ENCODE assay signal across 8 mouse cellular contexts in genomic region chr19:31530616-31531015, GRCm38 (mm10).
DNase-seq lines count a peak whose midpoint lies in the region; ATAC-seq lines count a peak whose summit lies in the region.

No protein-coding gene starts in this region.

- no peak overlapping the region for H3K4me2 ChIP-seq in midbrain, embryonic 14.5 days (ENCODE audit: low read length)
- no peak overlapping the region for H3K4me2 ChIP-seq in midbrain, embryonic 15.5 days
- H3K4me2 ChIP-seq in embryonic facial prominence, embryonic 15.5 days (replicated peaks): no peak overlapping the region
- no peak overlapping the region for H3K4me2 ChIP-seq in stomach, embryonic 14.5 days (replicated peaks; ENCODE audit: low read depth, low read length)
- no peak overlapping the region for H3K4me2 ChIP-seq in forebrain, embryonic 11.5 days (ENCODE audit: low read depth, low read length, severe bottlenecking)

- H3K9ac ChIP-seq in midbrain, embryonic 14.5 days (replicated peaks; ENCODE audit: low read length): no peak overlapping the region
- no peak overlapping the region for H3K9ac ChIP-seq in midbrain, embryonic 15.5 days
- no peak overlapping the region for H3K9ac ChIP-seq in embryonic facial prominence, embryonic 15.5 days
- H3K9ac ChIP-seq in stomach, embryonic 14.5 days (replicated peaks; ENCODE audit: low read depth, low read length): no peak overlapping the region
- no peak overlapping the region for H3K9ac ChIP-seq in forebrain, embryonic 11.5 days (ENCODE audit: low read length)

- H3K27me3 ChIP-seq in midbrain, embryonic 14.5 days (ENCODE audit: control insufficient read depth, insufficient read depth, low read length): no peaks in the 10 kb centered on the region
- H3K27me3 ChIP-seq in midbrain, embryonic 15.5 days (replicated peaks): no peaks in the 10 kb centered on the region
- H3K27me3 ChIP-seq in embryonic facial prominence, embryonic 15.5 days: no peaks in the 10 kb centered on the region
- H3K27me3 ChIP-seq in stomach, embryonic 14.5 days (ENCODE audit: control insufficient read depth, insufficient read depth, low read length): no peaks in the 10 kb centered on the region
- no peaks in the 10 kb centered on the region for H3K27me3 ChIP-seq in forebrain, embryonic 11.5 days (ENCODE audit: control insufficient read depth, insufficient read depth, low read length)

- H3K36me3 ChIP-seq in midbrain, embryonic 14.5 days (ENCODE audit: control insufficient read depth, insufficient read depth, low read length): no peaks in the 10 kb centered on the region
- H3K36me3 ChIP-seq in midbrain, embryonic 15.5 days (replicated peaks): no peaks in the 10 kb centered on the region
- no peaks in the 10 kb centered on the region for H3K36me3 ChIP-seq in embryonic facial prominence, embryonic 15.5 days
- no peaks in the 10 kb centered on the region for H3K36me3 ChIP-seq in stomach, embryonic 14.5 days (ENCODE audit: control insufficient read depth, insufficient read depth, low read length)
- no peaks in the 10 kb centered on the region for H3K36me3 ChIP-seq in forebrain, embryonic 11.5 days (ENCODE audit: control insufficient read depth, insufficient read depth, low read length)

- H3K9me3 ChIP-seq in midbrain, embryonic 14.5 days (ENCODE audit: control insufficient read depth, low read length): no peaks in the 10 kb centered on the region
- H3K9me3 ChIP-seq in midbrain, embryonic 15.5 days: no peaks in the 10 kb centered on the region
- no peaks in the 10 kb centered on the region for H3K9me3 ChIP-seq in embryonic facial prominence, embryonic 15.5 days (replicated peaks)
- H3K9me3 ChIP-seq in stomach, embryonic 14.5 days (ENCODE audit: control insufficient read depth, low read depth, low read length): no peaks in the 10 kb centered on the region
- no peaks in the 10 kb centered on the region for H3K9me3 ChIP-seq in forebrain, embryonic 11.5 days (ENCODE audit: control insufficient read depth, low read length)

- no peak overlapping the region for H3K27ac ChIP-seq in midbrain, embryonic 14.5 days (replicated peaks; ENCODE audit: low read depth, low read length)
- H3K27ac ChIP-seq in midbrain, embryonic 15.5 days: no peak overlapping the region
- H3K27ac ChIP-seq in embryonic facial prominence, embryonic 15.5 days (replicated peaks): peak overlapping the region; percentile 30; the same call in 1 of the 2 replicates
- peak overlapping the region; percentile 33; the same call in 1 of the 2 replicates for H3K27ac ChIP-seq in stomach, embryonic 14.5 days (ENCODE audit: low read length)
- H3K27ac ChIP-seq in forebrain, embryonic 11.5 days (ENCODE audit: low read depth, low read length): no peak overlapping the region

- no peak overlapping the region for H3K4me3 ChIP-seq in midbrain, embryonic 14.5 days (replicated peaks; ENCODE audit: low read depth, low read length)
- H3K4me3 ChIP-seq in midbrain, embryonic 15.5 days: no peak overlapping the region
- H3K4me3 ChIP-seq in embryonic facial prominence, embryonic 15.5 days (replicated peaks): no peak overlapping the region
- H3K4me3 ChIP-seq in stomach, embryonic 14.5 days (ENCODE audit: low read depth, low read length): no peak overlapping the region
- H3K4me3 ChIP-seq in forebrain, embryonic 11.5 days (ENCODE audit: low read depth, low read length): no peak overlapping the region

- peak; percentile 6 for DNase-seq in midbrain, embryonic 14.5 days
- DNase-seq in kidney, postnatal 4 days: peak; percentile 51 to 67
- no peak for DNase-seq in c-Kit-positive CD71-positive TER-119-positive erythroid progenitor cells, embryonic 14.5 days (ENCODE audit: low spot score)
- no peak for DNase-seq in thymus, postnatal 36 days
- DNase-seq in forebrain, embryonic 11.5 days (ENCODE audit: low spot score): no peak

- H3K4me1 ChIP-seq in midbrain, embryonic 14.5 days (ENCODE audit: control insufficient read depth, insufficient read depth, low read length): no peaks in the 10 kb centered on the region
- no peaks in the 10 kb centered on the region for H3K4me1 ChIP-seq in midbrain, embryonic 15.5 days
- peaks cover 11% of the 10 kb centered on the region for H3K4me1 ChIP-seq in embryonic facial prominence, embryonic 15.5 days
- H3K4me1 ChIP-seq in stomach, embryonic 14.5 days (ENCODE audit: control insufficient read depth, insufficient read depth, low read length): no peaks in the 10 kb centered on the region; the same call in 1 of the 2 replicates
- no peaks in the 10 kb centered on the region for H3K4me1 ChIP-seq in forebrain, embryonic 11.5 days (replicated peaks; ENCODE audit: control insufficient read depth, insufficient read depth, low read length)

- ATAC-seq in midbrain, embryonic 14.5 days (ENCODE audit: low FRiP score, low TSS enrichment): no peak
- ATAC-seq in midbrain, embryonic 15.5 days (replicated peaks): no peak
- ATAC-seq in embryonic facial prominence, embryonic 15.5 days (ENCODE audit: insufficient number of reproducible peaks, low FRiP score, low TSS enrichment, low read depth): no peak
- ATAC-seq in stomach, embryonic 14.5 days (ENCODE audit: insufficient number of reproducible peaks, insufficient read depth, low FRiP score, low read depth): no peak
- ATAC-seq in forebrain, embryonic 11.5 days (replicated peaks; ENCODE audit: low FRiP score): no peak

- 79% methylated on average over 5 of the region's 5 CpGs for WGBS in midbrain, embryonic 14.5 days
- 70% methylated on average over 5 of the region's 5 CpGs for WGBS in midbrain, embryonic 15.5 days
- WGBS in embryonic facial prominence, embryonic 15.5 days: 33% methylated on average over 5 of the region's 5 CpGs
- WGBS in stomach, embryonic 14.5 days: 36% methylated on average over 5 of the region's 5 CpGs
- 77% methylated on average over 5 of the region's 5 CpGs for WGBS in forebrain, embryonic 11.5 days

Comparison
In these comparisons a context has a peak if more than half of its experiments do, and no peak if none do; other contexts are left out.
1. DNase-seq: peak in midbrain, embryonic 14.5 days (single experiment) and kidney, postnatal 4 days (2 of 2); none in c-Kit-positive CD71-positive TER-119-positive erythroid progenitor cells, embryonic 14.5 days (single experiment), thymus, postnatal 36 days (0 of 2) and forebrain, embryonic 11.5 days (single experiment).
2. H3K27ac ChIP-seq: peak in embryonic facial prominence, embryonic 15.5 days (single experiment) and stomach, embryonic 14.5 days (single experiment); none in midbrain, embryonic 14.5 days (single experiment), midbrain, embryonic 15.5 days (single experiment) and forebrain, embryonic 11.5 days (single experiment).